Mouse (Mus musculus): Measurements from ENCODE around the gene Fgfr2. TPM values are rescaled to one million over a fixed set of nuclear protein-coding genes. Genes with fewer than 3 reads are reported as not detected.
"Not testable (repeated sequence)": the region's sequence is repeated elsewhere in the genome, so short reads cannot be mapped to it uniquely, and the experiment has no call there.

Fgfr2 gene
- polyA plus RNA-seq, 1 experiment from 2014 or later: 92.0 TPM

- DNase-seq (ENCODE audit: low spot score, missing footprints) (peak; percentile 61), ATAC-seq (ENCODE audit: low FRiP score) (no peak)
- H3K27me3 ChIP-seq (ENCODE audit: control insufficient read depth, insufficient read depth, low read length): no peaks in the 10 kb centered on the region
- 81% methylated on average over 1 of the region's 1 CpGs for WGBS
- H3K4me3 ChIP-seq (ENCODE audit: low read depth, low read length): no peak overlapping the region
- H3K9me3 ChIP-seq (ENCODE audit: control insufficient read depth, low read length): no peaks in the 10 kb centered on the region
- no peaks in the 10 kb centered on the region for H3K36me3 ChIP-seq (ENCODE audit: control insufficient read depth, insufficient read depth, low read length)
- no peak overlapping the region for H3K27ac ChIP-seq (ENCODE audit: low read depth, low read length)
- H3K4me1 ChIP-seq (ENCODE audit: control insufficient read depth, insufficient read depth, low read length): no peaks in the 10 kb centered on the region
- no peak overlapping the region for H3K4me2 ChIP-seq
- H3K9ac ChIP-seq (ENCODE audit: low read length): no peak overlapping the region
Observed at GRCm38 (mm10) chr7:130602804-130603203, 2520.3 kb downstream of the Fgfr2 start.

GRCm38 (mm10) chr7:130600546-130600945 is 2522.6 kb downstream of the Fgfr2 start:
- 75% methylated on average over 2 of the region's 2 CpGs for WGBS
- Histone ChIP-seq H3K27me3 (ENCODE audit: control insufficient read depth, insufficient read depth, low read length) (no peaks in the 10 kb centered on the region), H3K9me3 (ENCODE audit: control insufficient read depth, low read length) (no peaks in the 10 kb centered on the region), H3K4me1 (ENCODE audit: control insufficient read depth, insufficient read depth, low read length) (peaks cover 4% of the 10 kb centered on the region; the same call in 1 of the 2 replicates), H3K4me3 (ENCODE audit: low read depth, low read length) (no peak overlapping the region), H3K9ac (ENCODE audit: low read length) (no peak overlapping the region), H3K27ac (ENCODE audit: low read depth, low read length) (no peak overlapping the region), H3K36me3 (ENCODE audit: control insufficient read depth, insufficient read depth, low read length) (no peaks in the 10 kb centered on the region), H3K4me2 (no peak overlapping the region)
- DNase-seq (ENCODE audit: low spot score, missing footprints): peak; percentile 54
- ATAC-seq (ENCODE audit: low FRiP score): no peak

- peaks cover 4% of the 10 kb centered on the region; the same call in 1 of the 2 replicates for H3K4me1 ChIP-seq (ENCODE audit: control insufficient read depth, insufficient read depth, low read length)
- H3K9ac ChIP-seq (ENCODE audit: low read length): no peak overlapping the region
- no peaks in the 10 kb centered on the region for H3K36me3 ChIP-seq (ENCODE audit: control insufficient read depth, insufficient read depth, low read length)
- DNase-seq (ENCODE audit: low spot score, missing footprints) (peak; percentile 8), ATAC-seq (ENCODE audit: low FRiP score) (no peak)
- H3K4me3 ChIP-seq (ENCODE audit: low read depth, low read length): no peak overlapping the region
- 92% methylated on average over 3 of the region's 3 CpGs for WGBS
- no peaks in the 10 kb centered on the region for H3K9me3 ChIP-seq (ENCODE audit: control insufficient read depth, low read length)
- no peaks in the 10 kb centered on the region for H3K27me3 ChIP-seq (ENCODE audit: control insufficient read depth, insufficient read depth, low read length)
- no peak overlapping the region for H3K4me2 ChIP-seq
- H3K27ac ChIP-seq (ENCODE audit: low read depth, low read length): no peak overlapping the region
Observed at GRCm38 (mm10) chr7:130600074-130600473, 2523.1 kb downstream of the Fgfr2 start.

GRCm38 (mm10) chr7:130597546-130597945 is 2525.6 kb downstream of the Fgfr2 start:
- Histone ChIP-seq H3K4me2 (no peak overlapping the region), H3K4me3 (ENCODE audit: low read depth, low read length) (no peak overlapping the region), H3K27me3 (ENCODE audit: control insufficient read depth, insufficient read depth, low read length) (no peaks in the 10 kb centered on the region), H3K27ac (ENCODE audit: low read depth, low read length) (0 out of 2 replicates have a peak overlapping the region, but pooled peaks have one; percentile 0), H3K4me1 (ENCODE audit: control insufficient read depth, insufficient read depth, low read length) (peaks cover 4% of the 10 kb centered on the region; the same call in 1 of the 2 replicates), H3K9ac (ENCODE audit: low read length) (no peak overlapping the region), H3K9me3 (ENCODE audit: control insufficient read depth, low read length) (no peaks in the 10 kb centered on the region), H3K36me3 (ENCODE audit: control insufficient read depth, insufficient read depth, low read length) (no peaks in the 10 kb centered on the region)
- 59% methylated on average over 6 of the region's 6 CpGs for WGBS
- ATAC-seq (ENCODE audit: low FRiP score) (no peak), DNase-seq (ENCODE audit: low spot score, missing footprints) (peak; percentile 54)

GRCm38 (mm10) chr7:130596079-130596855 is 2526.9 kb downstream of the Fgfr2 start:
- 65% methylated on average over 9 of the region's 19 CpGs for WGBS
- not testable (repeated sequence) for ATAC-seq (ENCODE audit: low FRiP score); H3K36me3 ChIP-seq (ENCODE audit: control insufficient read depth, insufficient read depth, low read length); H3K27ac ChIP-seq (ENCODE audit: low read depth, low read length); H3K4me2 ChIP-seq; H3K4me3 ChIP-seq (ENCODE audit: low read depth, low read length); H3K9ac ChIP-seq (ENCODE audit: low read length); H3K9me3 ChIP-seq (ENCODE audit: control insufficient read depth, low read length); H3K4me1 ChIP-seq (ENCODE audit: control insufficient read depth, insufficient read depth, low read length); H3K27me3 ChIP-seq (ENCODE audit: control insufficient read depth, insufficient read depth, low read length)
- DNase-seq (ENCODE audit: low spot score, missing footprints): peak; percentile 73

- DNase-seq (ENCODE audit: low spot score, missing footprints) (peak; percentile 91), ATAC-seq (ENCODE audit: low FRiP score) (peak; percentile 85)
- not testable (repeated sequence) for H3K4me3 ChIP-seq (ENCODE audit: low read depth, low read length); H3K27ac ChIP-seq (ENCODE audit: low read depth, low read length); H3K4me2 ChIP-seq; H3K9ac ChIP-seq (ENCODE audit: low read length); H3K27me3 ChIP-seq (ENCODE audit: control insufficient read depth, insufficient read depth, low read length); H3K9me3 ChIP-seq (ENCODE audit: control insufficient read depth, low read length); H3K36me3 ChIP-seq (ENCODE audit: control insufficient read depth, insufficient read depth, low read length)
- peaks cover 18% of the 10 kb centered on the region for H3K4me1 ChIP-seq (ENCODE audit: control insufficient read depth, insufficient read depth, low read length)
- WGBS: 55% methylated on average over 7 of the region's 11 CpGs
Observed at GRCm38 (mm10) chr7:130593375-130594239, 2529.5 kb downstream of the Fgfr2 start.

GRCm38 (mm10) chr7:130592975-130593374 is 2530.2 kb downstream of the Fgfr2 start:
- not testable (repeated sequence) for H3K4me2 ChIP-seq; H3K36me3 ChIP-seq (ENCODE audit: control insufficient read depth, insufficient read depth, low read length); H3K27ac ChIP-seq (ENCODE audit: low read depth, low read length); DNase-seq (ENCODE audit: low spot score, missing footprints); H3K9ac ChIP-seq (ENCODE audit: low read length); H3K9me3 ChIP-seq (ENCODE audit: control insufficient read depth, low read length); H3K27me3 ChIP-seq (ENCODE audit: control insufficient read depth, insufficient read depth, low read length); H3K4me3 ChIP-seq (ENCODE audit: low read depth, low read length)
- peak; percentile 6; the same call in 1 of the 2 replicates for ATAC-seq (ENCODE audit: low FRiP score)
- no CpG with 5 or more reads among the region's 11 CpGs for WGBS
- H3K4me1 ChIP-seq (ENCODE audit: control insufficient read depth, insufficient read depth, low read length): peaks cover 18% of the 10 kb centered on the region

GRCm38 (mm10) chr7:130590845-130591437 is 2532.2 kb downstream of the Fgfr2 start:
- peaks cover 15% of the 10 kb centered on the region for H3K4me1 ChIP-seq (ENCODE audit: control insufficient read depth, insufficient read depth, low read length)
- no peaks in the 10 kb centered on the region for H3K9me3 ChIP-seq (ENCODE audit: control insufficient read depth, low read length)
- no peak overlapping the region for H3K4me3 ChIP-seq (ENCODE audit: low read depth, low read length)
- H3K4me2 ChIP-seq: no peak overlapping the region
- ATAC-seq (ENCODE audit: low FRiP score) (no peak), DNase-seq (ENCODE audit: low spot score, missing footprints) (peak; percentile 89)
- 48% methylated on average over 8 of the region's 8 CpGs for WGBS
- no peaks in the 10 kb centered on the region for H3K36me3 ChIP-seq (ENCODE audit: control insufficient read depth, insufficient read depth, low read length)
- no peaks in the 10 kb centered on the region for H3K27me3 ChIP-seq (ENCODE audit: control insufficient read depth, insufficient read depth, low read length)
- H3K9ac ChIP-seq (ENCODE audit: low read length): no peak overlapping the region
- H3K27ac ChIP-seq (ENCODE audit: low read depth, low read length): no peak overlapping the region
